ENCODE assay signal across 9 mouse cellular contexts in genomic region chr9:14866957-14867356, GRCm38 (mm10). TPM values are rescaled to one million over a fixed set of nuclear protein-coding genes. Genes with fewer than 3 reads are reported as not detected.
DNase-seq lines count a peak whose midpoint lies in the region; ATAC-seq lines count a peak whose summit lies in the region.
"Had no signal": no experiment of that assay in that cellular context is flagged by ENCODE, and none has a peak within 500 bp of the region (broad histone marks: within the 10 kb centered on the region; RNA-seq: fewer than 3 reads in every experiment).

No protein-coding gene starts in this region.

- 38% methylated on average over 7 of the region's 7 CpGs for WGBS in forebrain, embryonic 15.5 days

- no peak overlapping the region for H3K4me2 ChIP-seq in forebrain, embryonic 15.5 days (replicated peaks)
- H3K4me2 ChIP-seq: liver, embryonic 13.5 days had no signal

- no peaks in the 10 kb centered on the region for H3K4me1 ChIP-seq in forebrain, embryonic 15.5 days
- H3K4me1 ChIP-seq: liver, embryonic 13.5 days had no signal

- no peaks in the 10 kb centered on the region for H3K36me3 ChIP-seq in forebrain, embryonic 15.5 days
- H3K36me3 ChIP-seq: liver, embryonic 13.5 days had no signal

- peak; percentile 13 for DNase-seq in kidney, adult 18-20 months
- DNase-seq in kidney, adult 11 months, result no peak
- peak; percentile 42 to 57 for DNase-seq in kidney, postnatal 25 days
- peak; percentile 72 for DNase-seq in lung, postnatal 10 days
- peak; percentile 69 to 79 for DNase-seq in right cerebral cortex, adult 2 months (ENCODE audit: low spot score in 2 of 2)
- DNase-seq in Muller cell, postnatal 12 days (ENCODE audit: inconsistent ontology term), result no peak
- DNase-seq: liver, embryonic 13.5 days had no signal

- no peaks in the 10 kb centered on the region for H3K27me3 ChIP-seq in forebrain, embryonic 15.5 days

- H3K27ac ChIP-seq in forebrain, embryonic 15.5 days (replicated peaks), result no peak overlapping the region
- H3K27ac ChIP-seq: liver, embryonic 13.5 days had no signal

- H3K9ac ChIP-seq in forebrain, embryonic 15.5 days (replicated peaks), result no peak overlapping the region
- H3K9ac ChIP-seq: liver, embryonic 13.5 days had no signal

- peak; percentile 90 for ATAC-seq in activated CD4-positive, CD25-positive, alpha-beta regulatory T cell, adult 4 months
- ATAC-seq in forebrain, embryonic 15.5 days (replicated peaks), result peak; percentile 36

- no peak overlapping the region for H3K4me3 ChIP-seq in forebrain, embryonic 15.5 days
- H3K4me3 ChIP-seq: liver, embryonic 13.5 days had no signal

- no peaks in the 10 kb centered on the region for H3K9me3 ChIP-seq in forebrain, embryonic 15.5 days
- H3K9me3 ChIP-seq: liver, embryonic 13.5 days had no signal

RNA-seq across cellular contexts. Expression of gene Gpr83, which starts 6.9 kb away (rescaled TPM):
- polyA plus RNA-seq in activated CD4-positive, CD25-positive, alpha-beta regulatory T cell, adult 4 months (2017; shearing (Covaris generic)), result 10 to 100 TPM; 88.3 to 94.9 TPM
- polyA plus RNA-seq in forebrain, embryonic 15.5 days (2015; fragmentation: Nextera tagmentation; extraction: Ambion mirVana), result 1.1 and 1.3 TPM in 2 replicates

RNA-seq across cellular contexts. Expression of gene Izumo1r, which starts 36.8 kb away (rescaled TPM):
- polyA plus RNA-seq in activated CD4-positive, CD25-positive, alpha-beta regulatory T cell, adult 4 months (2017; shearing (Covaris generic)), result 1,000 to 10,000 TPM in 1 of 2 experiments, 100 to 1,000 TPM in 1; 971 to 1,075 TPM
- not detected in 2 replicates for polyA plus RNA-seq in forebrain, embryonic 15.5 days (2015; fragmentation: Nextera tagmentation; extraction: Ambion mirVana)
- polyA plus RNA-seq: liver, embryonic 13.5 days had no signal

Comparison
In these comparisons a context has a peak if more than half of its experiments do, and no peak if none do; other contexts are left out.
1. DNase-seq: peak in kidney, adult 18-20 months (single experiment), kidney, postnatal 25 days (2 of 2), lung, postnatal 10 days (single experiment) and right cerebral cortex, adult 2 months (2 of 2); none in kidney, adult 11 months (single experiment) and Muller cell, postnatal 12 days (single experiment).
2. RNA of gene Gpr83, which starts 6.9 kb away (polyA plus RNA-seq): 88.3 to 94.9 TPM in activated CD4-positive, CD25-positive, alpha-beta regulatory T cell, adult 4 months; 1.1 to 1.3 TPM in forebrain, embryonic 15.5 days; every median in the first group is over 10 times any median in the second.
3. RNA of gene Izumo1r, which starts 36.8 kb away (polyA plus RNA-seq): 971 to 1,075 TPM in activated CD4-positive, CD25-positive, alpha-beta regulatory T cell, adult 4 months; not detected in forebrain, embryonic 15.5 days; every median in the first group is over 100 times any median in the second.